Mouse (Mus musculus) intestine, embryonic 15.5 days (tissue): ENCODE measurements around the gene Pabpn1. TPM values are rescaled to one million over a fixed set of nuclear protein-coding genes. Genes with fewer than 3 reads are reported as not detected.

Experiments
- ATAC-seq: fragments of 200-750 bp; cut with Nextera tagmentation; 2 replicates; pipeline ENCODE4 v1.8.0; 2017; ENCODE audit warnings: moderate TSS enrichment, moderate library complexity
- H3K27ac ChIP-seq: fragments of 300-500 bp; sonication (generic); 2 replicates; pipeline ENCODE4 v1.5.1; 2015; ENCODE audit warnings: mild to moderate bottlenecking, inconsistent platforms
- H3K27me3 ChIP-seq: fragments of 300-500 bp; sonication (generic); replicated peaks from 2 replicates; pipeline ENCODE4 v1.6.1; 2015; ENCODE audit warnings: inconsistent platforms
- H3K36me3 ChIP-seq: fragments of 300-500 bp; sonication (generic); 2 replicates; pipeline ENCODE4 v1.6.1; 2015; ENCODE audit warnings: inconsistent platforms
- H3K4me1 ChIP-seq: fragments of 300-500 bp; sonication (generic); replicated peaks from 2 replicates; pipeline ENCODE4 v1.6.1; 2015; ENCODE audit warnings: inconsistent platforms
- H3K4me2 ChIP-seq: fragments of 300-500 bp; sonication (generic); replicated peaks from 2 replicates; pipeline ENCODE4 v1.6.1; 2015; ENCODE audit warnings: mild to moderate bottlenecking, inconsistent platforms
- H3K4me3 ChIP-seq: fragments of 300-500 bp; sonication (generic); replicated peaks from 2 replicates; pipeline ENCODE4 v1.5.1; 2015; ENCODE audit warnings: inconsistent platforms
- H3K9ac ChIP-seq: fragments of 300-500 bp; sonication (generic); 2 replicates; pipeline ENCODE4 v1.6.1; 2015; ENCODE audit warnings: inconsistent platforms
- H3K9me3 ChIP-seq: fragments of 300-500 bp; sonication (generic); 2 replicates; pipeline ENCODE4 v1.6.1; 2016; ENCODE audit warnings: inconsistent platforms
- WGBS: fragments of 180-500 bp; shearing (Covaris S2); methylation state at CpG from one replicate; pipeline ENCODE4 v1.1.7; 2015; 5-methylcytosine and 5-hydroxymethylcytosine counted together
- polyA plus RNA-seq: library from polyadenylated mRNA; unstranded; fragments of >200 nt; fragmentation: Nextera tagmentation; extraction: Ambion mirVana; gene quantifications from 2 replicates; pipeline ENCODE4 v1.2.1, GENCODE M21; 2015

The Pabpn1 gene
- polyA plus RNA-seq, 1 experiment from 2014 or later = 108 TPM

- Histone ChIP-seq H3K27ac (no peak overlapping the region), H3K36me3 (peaks cover 17% of the 10 kb centered on the region), H3K4me1 (peaks cover 6% of the 10 kb centered on the region; the same call in 1 of the 2 replicates), H3K4me2 (no peak overlapping the region), H3K9me3 (no peaks in the 10 kb centered on the region), H3K9ac (no peak overlapping the region), H3K27me3 (no peaks in the 10 kb centered on the region), H3K4me3 (no peak overlapping the region)
- WGBS = 58% methylated on average over 2 of the region's 2 CpGs
- no peak for ATAC-seq
Measured at GRCm38 (mm10) chr14:54897445-54897844, 5.1 kb downstream of the Pabpn1 start.

GRCm38 (mm10) chr14:54900383-54900782, 8.1 kb downstream of the Pabpn1 start:
- peak; percentile 70 for ATAC-seq
- WGBS = under 1% methylated on average over 3 of the region's 3 CpGs
- H3K9me3 ChIP-seq = no peaks in the 10 kb centered on the region
- peaks cover 17% of the 10 kb centered on the region for H3K36me3 ChIP-seq
- H3K4me1 ChIP-seq = peaks cover 6% of the 10 kb centered on the region; the same call in 1 of the 2 replicates
- H3K9ac ChIP-seq = no peak overlapping the region
- no peak overlapping the region for H3K4me2 ChIP-seq
- no peak overlapping the region for H3K27ac ChIP-seq
- no peak overlapping the region for H3K4me3 ChIP-seq
- H3K27me3 ChIP-seq = no peaks in the 10 kb centered on the region

- no peak for ATAC-seq
- H3K36me3 ChIP-seq = 0 out of 2 replicates have a peak, but pooled peaks cover 4% of the 10 kb centered on the region
- H3K27me3 ChIP-seq = no peaks in the 10 kb centered on the region
- H3K9me3 ChIP-seq = no peaks in the 10 kb centered on the region
- WGBS = 87% methylated on average over 4 of the region's 4 CpGs
- H3K9ac ChIP-seq = no peak overlapping the region
- no peak overlapping the region for H3K27ac ChIP-seq
- no peak overlapping the region for H3K4me2 ChIP-seq
- H3K4me3 ChIP-seq = no peak overlapping the region
- H3K4me1 ChIP-seq = no peaks in the 10 kb centered on the region
Measured at GRCm38 (mm10) chr14:54903641-54904040, 11.3 kb downstream of the Pabpn1 start.

- Histone ChIP-seq H3K27ac (no peak overlapping the region), H3K9ac (no peak overlapping the region), H3K4me3 (no peak overlapping the region), H3K27me3 (0 out of 2 replicates have a peak, but pooled peaks cover 2% of the 10 kb centered on the region), H3K4me1 (peaks cover 10% of the 10 kb centered on the region; the same call in 1 of the 2 replicates), H3K9me3 (no peaks in the 10 kb centered on the region), H3K4me2 (no peak overlapping the region), H3K36me3 (no peaks in the 10 kb centered on the region)
- 74% methylated on average over 7 of the region's 7 CpGs for WGBS
- no peak for ATAC-seq
Measured at GRCm38 (mm10) chr14:54908682-54909081, 16.4 kb downstream of the Pabpn1 start.

- Histone ChIP-seq H3K36me3 (peaks cover 5% of the 10 kb centered on the region; the same call in 1 of the 2 replicates), H3K9ac (peak overlapping the region; percentile 93), H3K4me1 (peaks cover 10% of the 10 kb centered on the region; the same call in 1 of the 2 replicates), H3K4me3 (peak overlapping the region; percentile 94), H3K27me3 (0 out of 2 replicates have a peak, but pooled peaks cover 2% of the 10 kb centered on the region), H3K4me2 (peak overlapping the region; percentile 99), H3K27ac (peak overlapping the region; percentile 68; the same call in 1 of the 2 replicates), H3K9me3 (no peaks in the 10 kb centered on the region)
- peak; percentile 78 for ATAC-seq
- 2% methylated on average over 54 of the region's 69 CpGs for WGBS
Measured at GRCm38 (mm10) chr14:54912109-54912850, 20.0 kb downstream of the Pabpn1 start.

- ATAC-seq = peak; percentile 92
- peak within 1 kb of the TSS; percentile 99 for H3K4me2 ChIP-seq
- H3K9ac ChIP-seq = peak within 1 kb of the TSS; percentile 93
- peaks cover 10% of the 10 kb centered on the region; the same call in 1 of the 2 replicates for H3K4me1 ChIP-seq
- 0 out of 2 replicates have a peak, but pooled peaks cover 2% of the 10 kb centered on the region for H3K27me3 ChIP-seq
- whole genome bisulfite sequencing = 0% methylated on average over 28 of the region's 28 CpGs
- H3K9me3 ChIP-seq = no peaks in the 10 kb centered on the region
- H3K36me3 ChIP-seq = peaks cover 6% of the 10 kb centered on the region; the same call in 1 of the 2 replicates
- H3K4me3 ChIP-seq = peak within 1 kb of the TSS; percentile 94
- peak within 1 kb of the TSS; percentile 68; the same call in 1 of the 2 replicates for H3K27ac ChIP-seq
Measured at GRCm38 (mm10) chr14:54912886-54913285, 20.6 kb downstream of the Pabpn1 start, which contains the start of gene Slc22a17. Gene Slc22a17, minus strand, starts transcription at chr14:54913132.

- Histone ChIP-seq H3K27ac (peak overlapping the region; percentile 68; the same call in 1 of the 2 replicates), H3K27me3 (0 out of 2 replicates have a peak, but pooled peaks cover 2% of the 10 kb centered on the region), H3K9ac (peak overlapping the region; percentile 93), H3K36me3 (peaks cover 6% of the 10 kb centered on the region; the same call in 1 of the 2 replicates), H3K9me3 (no peaks in the 10 kb centered on the region), H3K4me1 (peaks cover 10% of the 10 kb centered on the region; the same call in 1 of the 2 replicates), H3K4me2 (peak overlapping the region; percentile 99), H3K4me3 (peak overlapping the region; percentile 94)
- 17% methylated on average over 10 of the region's 10 CpGs for WGBS
- ATAC-seq = 0 out of 2 replicates have a peak, but pooled peaks have one; percentile 1
Measured at GRCm38 (mm10) chr14:54913343-54913742, 21.0 kb downstream of the Pabpn1 start.

- H3K4me3 ChIP-seq = no peak overlapping the region
- no peak overlapping the region for H3K9ac ChIP-seq
- H3K36me3 ChIP-seq = peaks cover 13% of the 10 kb centered on the region; the same call in 1 of the 2 replicates
- H3K4me2 ChIP-seq = no peak overlapping the region
- no peak overlapping the region for H3K27ac ChIP-seq
- 86% methylated on average over 16 of the region's 16 CpGs for WGBS
- ATAC-seq = no peak
- H3K9me3 ChIP-seq = no peaks in the 10 kb centered on the region
- peaks cover 10% of the 10 kb centered on the region for H3K4me1 ChIP-seq
- H3K27me3 ChIP-seq = no peaks in the 10 kb centered on the region
Measured at GRCm38 (mm10) chr14:54920076-54920685, 27.9 kb downstream of the Pabpn1 start.

- peak; percentile 50 for ATAC-seq
- Histone ChIP-seq H3K4me2 (peak overlapping the region; percentile 94), H3K27me3 (peaks cover 15% of the 10 kb centered on the region; the same call in 1 of the 2 replicates), H3K4me1 (peaks cover 21% of the 10 kb centered on the region), H3K9ac (peak overlapping the region; percentile 86), H3K9me3 (no peaks in the 10 kb centered on the region), H3K36me3 (peaks cover 5% of the 10 kb centered on the region; the same call in 1 of the 2 replicates), H3K4me3 (peak overlapping the region; percentile 58), H3K27ac (peak overlapping the region; percentile 99)
- 20% methylated on average over 7 of the region's 7 CpGs for WGBS
Measured at GRCm38 (mm10) chr14:54924641-54925348, 32.5 kb downstream of the Pabpn1 start.

- peak within 1 kb of the TSS; percentile 86 for H3K9ac ChIP-seq
- peak within 1 kb of the TSS; percentile 99 for H3K27ac ChIP-seq
- 3% methylated on average over 57 of the region's 57 CpGs for WGBS
- no peaks in the 10 kb centered on the region for H3K9me3 ChIP-seq
- peaks cover 5% of the 10 kb centered on the region; the same call in 1 of the 2 replicates for H3K36me3 ChIP-seq
- peak; percentile 68 for ATAC-seq
- H3K4me1 ChIP-seq = peaks cover 21% of the 10 kb centered on the region
- peak within 1 kb of the TSS; percentile 94 for H3K4me2 ChIP-seq
- H3K4me3 ChIP-seq = peak within 1 kb of the TSS; percentile 58
- H3K27me3 ChIP-seq = peaks cover 15% of the 10 kb centered on the region; the same call in 1 of the 2 replicates
Measured at GRCm38 (mm10) chr14:54925349-54926342, 33.3 kb downstream of the Pabpn1 start, which contains the start of gene Efs. Gene Efs, minus strand, starts transcription at chr14:54926126.
